Mouse (Mus musculus) testis, adult 2 months (tissue): ENCODE results near the gene Rnf39. TPM values are rescaled to one million over a fixed set of nuclear protein-coding genes. Genes with fewer than 3 reads are reported as not detected.

Source experiments
- H3K27ac ChIP-seq: fragments of 200-500 bp; 2 replicates; pipeline ENCODE4 v1.5.1; 2012; ENCODE audit warnings: low read depth, low read length; ENCODE audit not compliant: control insufficient read depth, insufficient read depth
- H3K27me3 ChIP-seq: fragments of 200-500 bp; 2 replicates; pipeline ENCODE4 v1.6.1; 2012; ENCODE audit warnings: mild to moderate bottlenecking, low read length, moderate library complexity; ENCODE audit not compliant: control insufficient read depth, insufficient read depth
- H3K36me3 ChIP-seq: fragments of 200-500 bp; 2 replicates; pipeline ENCODE4 v1.6.1; 2012; ENCODE audit warnings: mild to moderate bottlenecking, low read length; ENCODE audit not compliant: control insufficient read depth, insufficient read depth
- H3K4me1 ChIP-seq: fragments of 200-500 bp; 2 replicates; pipeline ENCODE4 v1.6.1; 2012; ENCODE audit warnings: low read length; ENCODE audit not compliant: control insufficient read depth, insufficient read depth
- H3K4me3 ChIP-seq: fragments of 200-500 bp; 2 replicates; pipeline ENCODE4 v1.5.1; 2012; ENCODE audit warnings: low read depth, mild to moderate bottlenecking, low read length, moderate library complexity, mixed read lengths; ENCODE audit not compliant: control insufficient read depth
- CTCF ChIP-seq: fragments of 200-500 bp; IDR thresholded peaks from 2 replicates; pipeline ENCODE4 v1.5.1; 2012; ENCODE audit warnings: low read depth, mild to moderate bottlenecking, inconsistent platforms, low read length, moderate library complexity; ENCODE audit not compliant: control insufficient read depth, insufficient read depth, insufficient replicate concordance
- POLR2A ChIP-seq: fragments of 200-500 bp; IDR thresholded peaks from 2 replicates; pipeline ENCODE4 v1.6.1; 2012; ENCODE audit warnings: low read depth, mild to moderate bottlenecking, inconsistent platforms, low read length, moderate library complexity; ENCODE audit not compliant: control insufficient read depth
- polyA plus RNA-seq: library from polyadenylated mRNA; depleted of rRNA; stranded (reverse); fragments of >200 nt; gene quantifications from 2 replicates; pipeline ENCODE4 v1.2.3, GENCODE M21; 2012

Rnf39 gene
- polyA plus RNA-seq, 1 experiment: 0.32 TPM

- Histone ChIP-seq H3K27ac (peak within 1 kb of the TSS; percentile 99), H3K36me3 (no peaks in the 10 kb centered on the region), H3K4me1 (peaks cover 6% of the 10 kb centered on the region), H3K27me3 (no peaks in the 10 kb centered on the region), H3K4me3 (peak within 1 kb of the TSS; percentile 99)
- TF ChIP-seq CTCF (peak; percentile 14; the same call in 1 of the 2 replicates), POLR2A (peak; percentile 77)
These were observed 8.5 kb downstream of the Rnf39 start, which contains the start of gene Ppp1r11 for GRCm38 (mm10) chr17:36950981-36951947. TSS of gene Ppp1r11 (minus strand) at chr17:36951741.

GRCm38 (mm10) chr17:36952631-36953030, 9.9 kb downstream of the Rnf39 start:
- TF ChIP-seq CTCF (no peak), POLR2A (no peak)
- Histone ChIP-seq H3K4me3 (peak overlapping the region; percentile 73), H3K27ac (no peak overlapping the region), H3K27me3 (no peaks in the 10 kb centered on the region), H3K4me1 (0 out of 2 replicates have a peak, but pooled peaks cover 2% of the 10 kb centered on the region), H3K36me3 (no peaks in the 10 kb centered on the region; the same call in 1 of the 2 replicates)

GRCm38 (mm10) chr17:36953062-36953461, 10.3 kb downstream of the Rnf39 start:
- Histone ChIP-seq H3K36me3 (no peaks in the 10 kb centered on the region; the same call in 1 of the 2 replicates), H3K4me3 (peak overlapping the region; percentile 73), H3K27me3 (no peaks in the 10 kb centered on the region), H3K27ac (no peak overlapping the region), H3K4me1 (0 out of 2 replicates have a peak, but pooled peaks cover 2% of the 10 kb centered on the region)
- TF ChIP-seq POLR2A: no peak
- TF ChIP-seq CTCF: no peak

DNA sequence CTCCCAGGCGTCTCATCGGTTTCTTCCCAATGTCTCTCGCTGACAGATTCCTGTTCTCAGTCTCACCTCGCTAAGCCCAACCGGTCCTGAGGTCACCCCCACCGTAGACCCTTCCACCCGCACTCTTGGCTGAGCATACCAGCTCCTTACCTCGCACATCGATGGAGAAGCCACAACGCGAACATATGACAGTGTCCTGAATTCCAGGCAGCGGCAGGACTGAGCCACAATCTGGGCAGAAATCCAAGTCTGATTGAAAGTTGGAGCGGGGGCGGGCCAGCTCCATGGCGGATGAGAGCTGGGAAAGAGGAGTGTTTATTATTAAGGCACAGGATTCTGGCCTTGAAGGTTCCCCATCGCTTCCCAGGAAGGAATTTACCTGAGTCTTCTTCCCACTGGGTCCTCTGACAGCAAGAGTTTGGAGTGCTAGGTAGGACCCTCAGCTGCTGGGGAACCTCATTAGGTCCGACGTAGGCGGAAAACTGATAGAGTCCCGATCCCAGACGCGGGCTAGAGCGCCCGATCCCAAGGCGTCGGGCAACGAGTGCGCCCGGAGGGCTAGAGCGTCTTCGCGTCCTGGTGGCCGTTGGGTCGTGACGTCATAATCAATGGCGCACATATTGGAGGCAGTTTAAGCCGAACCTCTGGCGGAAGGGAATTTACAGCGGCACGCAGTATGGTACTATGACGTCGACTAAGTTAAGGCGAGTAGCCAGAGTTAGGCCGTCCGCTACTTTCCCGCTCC, 15.5 kb downstream of the Rnf39 start, which contains the start of the genes Znrd1 and Znrd1as:
Gene Znrd1 (minus strand): TSS at position 561 of the 745 bp plus-strand sequence.
Gene Znrd1as (plus strand): TSS at position 594 of the 745 bp plus-strand sequence.
- Histone ChIP-seq H3K27ac (peak within 1 kb of the TSS; percentile 97), H3K4me1 (0 out of 2 replicates have a peak, but pooled peaks cover 2% of the 10 kb centered on the region), H3K36me3 (peaks cover 1% of the 10 kb centered on the region), H3K27me3 (no peaks in the 10 kb centered on the region), H3K4me3 (peak within 1 kb of the TSS; percentile 97)
- TF ChIP-seq CTCF (no peak), POLR2A (peak; percentile 61)

DNA sequence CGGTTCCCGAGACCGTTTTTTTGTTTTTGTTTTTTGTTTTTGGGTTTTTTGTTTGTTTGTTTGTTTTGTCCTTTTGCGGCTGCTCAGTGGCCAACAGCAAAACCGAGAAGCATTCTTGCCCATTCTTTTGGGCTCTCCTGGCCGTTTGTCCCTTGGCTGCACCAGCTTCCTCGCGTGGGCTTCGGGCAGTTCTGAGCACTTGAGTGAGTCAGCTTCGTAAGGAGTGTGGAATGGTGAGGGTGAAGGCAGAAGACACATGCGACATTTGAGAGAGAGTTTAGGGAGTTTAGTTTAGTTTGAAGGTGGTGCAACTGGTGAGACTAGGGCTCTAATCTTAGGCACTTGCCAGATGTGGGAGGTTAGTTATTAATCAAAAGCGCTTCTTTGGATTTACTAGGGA, 16.2 kb downstream of the Rnf39 start:
- peaks cover 1% of the 10 kb centered on the region for H3K36me3 ChIP-seq
- no peaks in the 10 kb centered on the region for H3K27me3 ChIP-seq
- peak overlapping the region; percentile 97 for H3K27ac ChIP-seq
- H3K4me1 ChIP-seq: 0 out of 2 replicates have a peak, but pooled peaks cover 2% of the 10 kb centered on the region
- H3K4me3 ChIP-seq: peak overlapping the region; percentile 97
- no peak for TF ChIP-seq POLR2A
- TF ChIP-seq CTCF: no peak

DNA sequence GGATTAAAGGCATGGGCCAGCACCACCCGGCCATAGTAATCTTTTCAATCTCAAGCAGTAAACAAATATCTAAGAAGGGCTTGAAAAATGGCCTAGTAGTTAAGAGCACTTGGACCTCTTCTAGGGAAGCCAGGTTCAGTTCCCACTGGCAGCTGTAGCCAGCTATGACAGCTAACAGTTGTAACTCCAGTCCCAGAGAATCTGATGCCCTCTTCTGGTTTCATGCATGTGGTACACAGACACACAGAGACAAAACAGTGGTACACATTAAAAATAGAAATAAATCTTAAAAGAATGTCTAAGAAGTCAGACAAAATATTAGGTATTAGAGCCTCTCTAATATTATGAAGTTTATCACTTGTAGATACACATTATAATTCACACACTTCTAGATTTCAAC, 18.4 kb downstream of the Rnf39 start:
- H3K4me1 ChIP-seq: 0 out of 2 replicates have a peak, but pooled peaks cover 2% of the 10 kb centered on the region
- H3K36me3 ChIP-seq: peaks cover 1% of the 10 kb centered on the region
- peak overlapping the region; percentile 61 for H3K4me3 ChIP-seq
- H3K27ac ChIP-seq: no peak overlapping the region
- TF ChIP-seq CTCF (no peak), POLR2A (no peak)
- no peaks in the 10 kb centered on the region for H3K27me3 ChIP-seq
